Mouse (Mus musculus): ENCODE measurements at regions not wholly inside any gene's neighbourhood (a gene's known extent, or its start where the extent isn't known, plus 50 kb on each side); places are given as distances from the start of the nearest gene placed in this dataset.

DNA sequence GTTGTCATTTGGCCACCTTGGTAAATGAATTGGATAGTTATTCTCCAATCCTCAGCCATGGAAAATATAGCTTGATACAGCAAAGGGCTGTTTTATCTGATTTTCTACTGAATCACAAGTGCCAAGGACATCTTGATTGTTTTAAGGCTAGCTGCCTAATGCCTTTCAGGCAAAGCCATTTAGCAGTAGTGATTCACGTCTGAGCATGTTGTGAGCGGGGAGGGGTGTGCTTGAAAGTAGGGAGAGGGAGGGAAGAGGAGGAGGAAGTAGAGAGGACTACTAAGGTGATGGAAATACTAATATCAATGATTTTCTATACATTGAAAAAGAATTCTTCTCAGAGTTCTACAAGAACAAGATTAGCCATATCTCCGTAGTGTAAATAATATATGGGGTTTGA lies 362.9 kb upstream of the 5930422O12Rik start:
- no peak for ATAC-seq (ENCODE audit: low FRiP score)
- no peaks in the 10 kb centered on the region for H3K4me1 ChIP-seq (ENCODE audit: insufficient read depth, low read length)
- H3K4me3 ChIP-seq (ENCODE audit: low read depth, low read length): no peak overlapping the region
- TF ChIP-seq CTCF (IDR thresholded peaks at IDR 0.05): no peak
- WGBS: 88% methylated on average over 3 of the region's 3 CpGs
- no peaks in the 10 kb centered on the region for H3K9me3 ChIP-seq (ENCODE audit: low read length)
- no peak overlapping the region for H3K9ac ChIP-seq (replicated peaks; ENCODE audit: low read length, poor library complexity, severe bottlenecking)
- H3K27ac ChIP-seq (ENCODE audit: low read depth, low read length): no peak overlapping the region
- no peak overlapping the region for H3K4me2 ChIP-seq (ENCODE audit: low read depth, low read length, poor library complexity, severe bottlenecking)
- no peaks in the 10 kb centered on the region for H3K36me3 ChIP-seq (ENCODE audit: insufficient read depth, low read length)
- no peak for DNase-seq (ENCODE audit: low spot score)
- no peaks in the 10 kb centered on the region for H3K27me3 ChIP-seq (ENCODE audit: insufficient read depth, low read length)

DNA sequence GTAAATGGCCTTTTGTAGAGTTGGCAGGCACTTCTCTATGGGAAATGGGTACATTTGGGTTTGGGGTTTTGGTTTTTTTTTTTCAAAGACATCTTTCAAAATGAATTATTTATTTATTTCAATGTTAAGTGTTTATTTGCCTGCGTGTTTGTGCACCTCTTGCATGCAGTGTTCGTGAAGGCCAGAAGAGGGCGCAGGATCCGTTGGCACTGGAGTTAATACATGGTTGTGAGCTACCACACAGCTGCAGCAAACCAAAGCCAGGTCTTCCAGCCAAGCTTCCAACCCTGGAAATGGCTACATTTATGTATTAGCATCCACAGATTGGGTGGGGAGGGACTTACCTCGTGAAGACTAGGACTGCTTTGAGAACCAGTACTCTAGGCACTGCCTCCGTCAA lies 362.3 kb upstream of the 5930422O12Rik start:
- Histone ChIP-seq H3K9ac (replicated peaks; ENCODE audit: low read length, poor library complexity, severe bottlenecking) (no peak overlapping the region), H3K27me3 (ENCODE audit: insufficient read depth, low read length) (no peaks in the 10 kb centered on the region), H3K4me3 (ENCODE audit: low read depth, low read length) (no peak overlapping the region), H3K9me3 (ENCODE audit: low read length) (no peaks in the 10 kb centered on the region), H3K4me1 (ENCODE audit: insufficient read depth, low read length) (no peaks in the 10 kb centered on the region), H3K36me3 (ENCODE audit: insufficient read depth, low read length) (no peaks in the 10 kb centered on the region), H3K4me2 (ENCODE audit: low read depth, low read length, poor library complexity, severe bottlenecking) (no peak overlapping the region), H3K27ac (ENCODE audit: low read depth, low read length) (no peak overlapping the region)
- DNase-seq (ENCODE audit: low spot score): no peak
- TF ChIP-seq CTCF (IDR thresholded peaks at IDR 0.05): peak; percentile 22
- no peak for ATAC-seq (ENCODE audit: low FRiP score)
- WGBS: 86% methylated on average over 6 of the region's 6 CpGs

DNA sequence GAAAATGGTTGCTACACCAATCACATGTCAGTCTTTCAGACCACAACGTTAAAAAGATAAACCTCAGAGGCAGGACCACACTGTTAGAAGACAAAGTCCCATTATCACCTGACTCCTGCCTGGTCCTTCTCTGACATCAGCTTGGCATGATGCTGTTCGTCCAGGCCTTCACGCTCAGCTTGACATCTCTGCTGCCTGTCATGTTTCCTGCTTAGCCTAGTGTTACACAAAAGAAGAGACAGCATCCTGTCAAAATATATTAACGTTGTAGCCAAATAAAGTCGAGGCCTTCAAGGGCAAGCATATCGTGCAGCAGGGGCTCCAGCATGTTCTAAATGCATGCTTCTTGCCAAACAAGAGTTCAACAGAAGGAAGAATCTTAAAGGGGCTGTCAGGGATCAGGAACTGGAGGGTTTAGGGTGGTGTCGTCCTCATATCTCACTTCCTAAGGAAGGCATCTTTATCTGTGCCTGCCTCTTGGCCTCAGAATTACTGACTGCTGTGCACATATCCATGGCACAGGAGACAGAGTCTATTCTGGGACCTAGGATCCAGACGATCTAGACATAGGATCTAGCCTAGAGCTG lies 361.0 kb upstream of the 5930422O12Rik start:
- no peak for ATAC-seq (ENCODE audit: low FRiP score)
- no peak overlapping the region for H3K9ac ChIP-seq (replicated peaks; ENCODE audit: low read length, poor library complexity, severe bottlenecking)
- no peaks in the 10 kb centered on the region for H3K27me3 ChIP-seq (ENCODE audit: insufficient read depth, low read length)
- TF ChIP-seq CTCF (IDR thresholded peaks at IDR 0.05): no peak
- H3K36me3 ChIP-seq (ENCODE audit: insufficient read depth, low read length): no peaks in the 10 kb centered on the region
- WGBS: 38% methylated on average over 8 of the region's 8 CpGs
- no peak overlapping the region for H3K4me3 ChIP-seq (ENCODE audit: low read depth, low read length)
- no peak overlapping the region for H3K27ac ChIP-seq (ENCODE audit: low read depth, low read length)
- no peak overlapping the region for H3K4me2 ChIP-seq (ENCODE audit: low read depth, low read length, poor library complexity, severe bottlenecking)
- no peaks in the 10 kb centered on the region for H3K9me3 ChIP-seq (ENCODE audit: low read length)
- no peaks in the 10 kb centered on the region for H3K4me1 ChIP-seq (ENCODE audit: insufficient read depth, low read length)
- DNase-seq (ENCODE audit: low spot score): peak; percentile 59

DNA sequence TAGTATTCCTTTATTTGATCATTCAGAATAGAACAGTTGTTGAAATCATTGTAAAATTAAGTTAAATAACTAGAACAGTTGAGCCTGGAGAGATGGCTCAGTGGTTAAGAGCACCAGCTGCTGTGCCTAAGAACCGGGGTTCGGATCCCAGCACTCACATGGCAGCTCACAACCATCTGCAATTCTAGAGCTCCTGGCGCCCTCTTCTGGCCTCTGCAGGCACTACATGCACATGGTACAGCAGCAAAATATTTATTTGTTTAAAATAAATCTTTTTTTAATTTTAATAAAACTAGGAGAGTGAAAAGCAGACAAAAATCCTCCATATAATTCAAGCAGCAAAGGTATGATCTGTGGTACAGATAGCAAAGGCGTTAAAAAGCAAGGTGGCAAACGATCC lies 360.0 kb upstream of the 5930422O12Rik start:
- DNase-seq (ENCODE audit: low spot score) (no peak), ATAC-seq (ENCODE audit: low FRiP score) (no peak)
- Histone ChIP-seq H3K27ac (ENCODE audit: low read depth, low read length) (no peak overlapping the region), H3K4me1 (ENCODE audit: insufficient read depth, low read length) (no peaks in the 10 kb centered on the region), H3K4me2 (ENCODE audit: low read depth, low read length, poor library complexity, severe bottlenecking) (no peak overlapping the region), H3K4me3 (ENCODE audit: low read depth, low read length) (no peak overlapping the region), H3K27me3 (ENCODE audit: insufficient read depth, low read length) (no peaks in the 10 kb centered on the region), H3K36me3 (ENCODE audit: insufficient read depth, low read length) (no peaks in the 10 kb centered on the region), H3K9me3 (ENCODE audit: low read length) (no peaks in the 10 kb centered on the region), H3K9ac (replicated peaks; ENCODE audit: low read length, poor library complexity, severe bottlenecking) (no peak overlapping the region)
- peak; percentile 37 for TF ChIP-seq CTCF (IDR thresholded peaks at IDR 0.05)
- WGBS: 93% methylated on average over 5 of the region's 5 CpGs

DNA sequence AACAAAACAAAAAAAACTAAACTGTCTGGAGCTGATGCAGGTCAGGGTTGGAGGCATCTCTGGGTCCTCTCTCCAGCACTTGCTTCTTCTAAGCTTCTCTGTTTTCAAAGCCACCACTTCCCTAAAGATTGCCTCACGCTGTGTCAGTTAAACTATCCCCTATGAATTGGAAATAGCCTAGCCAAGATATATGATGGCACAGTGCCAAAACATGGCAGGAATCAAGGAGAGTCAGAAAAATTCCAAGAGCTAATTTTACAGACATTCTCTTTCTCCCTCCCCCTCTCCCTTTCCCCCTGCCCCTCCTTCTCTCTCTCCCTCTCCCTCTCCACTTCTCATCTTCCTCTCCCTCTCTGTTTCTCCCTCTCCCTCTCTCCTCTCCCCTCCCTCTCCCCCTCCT lies 353.3 kb upstream of the 5930422O12Rik start:
- no peak for ATAC-seq (ENCODE audit: low FRiP score)
- DNase-seq (ENCODE audit: low spot score): no peak
- WGBS: 20% methylated on average over 1 of the region's 1 CpGs
- no peaks in the 10 kb centered on the region for H3K36me3 ChIP-seq (ENCODE audit: insufficient read depth, low read length)
- H3K9me3 ChIP-seq (ENCODE audit: low read length): no peaks in the 10 kb centered on the region
- no peak overlapping the region for H3K9ac ChIP-seq (replicated peaks; ENCODE audit: low read length, poor library complexity, severe bottlenecking)
- TF ChIP-seq CTCF (IDR thresholded peaks at IDR 0.05): no peak
- no peak overlapping the region for H3K27ac ChIP-seq (ENCODE audit: low read depth, low read length)
- H3K4me1 ChIP-seq (ENCODE audit: insufficient read depth, low read length): no peaks in the 10 kb centered on the region
- no peak overlapping the region for H3K4me2 ChIP-seq (ENCODE audit: low read depth, low read length, poor library complexity, severe bottlenecking)
- H3K27me3 ChIP-seq (ENCODE audit: insufficient read depth, low read length): no peaks in the 10 kb centered on the region
- H3K4me3 ChIP-seq (ENCODE audit: low read depth, low read length): no peak overlapping the region

DNA sequence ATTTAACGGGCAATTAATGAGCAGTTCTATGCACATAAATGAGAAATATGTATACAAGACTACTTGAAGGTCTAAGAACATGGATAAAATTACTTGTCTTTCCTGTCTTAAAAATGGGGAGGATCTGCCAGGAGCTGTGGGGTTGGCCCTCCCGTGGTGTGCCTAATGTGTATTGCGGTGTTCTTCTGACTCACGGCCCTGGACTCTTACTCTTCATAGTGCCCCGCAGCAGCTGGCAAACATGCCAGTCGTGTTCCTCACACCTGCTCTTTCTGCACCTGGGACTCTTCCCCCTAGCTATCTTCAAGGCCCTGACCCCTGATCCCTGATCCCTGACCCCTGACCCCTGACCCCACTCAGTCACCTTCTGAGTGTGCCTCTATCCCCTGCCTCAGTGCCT lies 352.3 kb upstream of the 5930422O12Rik start:
- no peak for TF ChIP-seq CTCF (IDR thresholded peaks at IDR 0.05)
- ATAC-seq (ENCODE audit: low FRiP score) (no peak), DNase-seq (ENCODE audit: low spot score) (no peak)
- H3K27me3 ChIP-seq (ENCODE audit: insufficient read depth, low read length): no peaks in the 10 kb centered on the region
- H3K9ac ChIP-seq (replicated peaks; ENCODE audit: low read length, poor library complexity, severe bottlenecking): no peak overlapping the region
- no peaks in the 10 kb centered on the region for H3K36me3 ChIP-seq (ENCODE audit: insufficient read depth, low read length)
- H3K9me3 ChIP-seq (ENCODE audit: low read length): no peaks in the 10 kb centered on the region
- H3K4me2 ChIP-seq (ENCODE audit: low read depth, low read length, poor library complexity, severe bottlenecking): no peak overlapping the region
- no peaks in the 10 kb centered on the region for H3K4me1 ChIP-seq (ENCODE audit: insufficient read depth, low read length)
- no peak overlapping the region for H3K27ac ChIP-seq (ENCODE audit: low read depth, low read length)
- 82% methylated on average over 6 of the region's 6 CpGs for WGBS
- no peak overlapping the region for H3K4me3 ChIP-seq (ENCODE audit: low read depth, low read length)
